Mouse (Mus musculus) MEL (cell line): ENCODE data around the gene Sh3gl2.

Source experiments
- CTCF ChIP-seq, 3 experiments: IDR thresholded peaks in 2 of 3; conservative IDR thresholded peaks in 1 of 3; 2 replicates each; pipeline ENCODE4 v1.5.1; 2011 to 2012; ENCODE audit warnings: low read length in 3 of 3, low read depth in 2 of 3, mild to moderate bottlenecking in 2 of 3, improper control_type of control experiment in 1 of 3, inconsistent platforms in 1 of 3, mixed read lengths in 1 of 3, moderate library complexity in 1 of 3; ENCODE audit not compliant: control insufficient read depth in 1 of 3, insufficient read depth in 1 of 3, poor library complexity in 1 of 3, severe bottlenecking in 1 of 3
- E2F4 ChIP-seq: IDR thresholded peaks from 2 replicates; pipeline ENCODE4 v1.6.1; 2011; ENCODE audit warnings: low read depth, low read length, improper control_type of control experiment, borderline replicate concordance
- ELF1 ChIP-seq: IDR thresholded peaks from 2 replicates; pipeline ENCODE4 v1.6.1; 2014; ENCODE audit warnings: low read depth, mild to moderate bottlenecking, inconsistent platforms, low read length, improper control_type of control experiment, moderate library complexity
- EP300 ChIP-seq, 2 experiments: IDR thresholded peaks; 2 replicates each; pipeline ENCODE4 v1.6.1; 2011; ENCODE audit warnings: improper control_type of control experiment in 2 of 2, low read length in 2 of 2, low read depth in 1 of 2, mild to moderate bottlenecking in 1 of 2
- HCFC1 ChIP-seq: IDR thresholded peaks from 2 replicates; pipeline ENCODE4 v1.6.1; 2012; ENCODE audit warnings: low read depth, mild to moderate bottlenecking, inconsistent platforms, low read length, improper control_type of control experiment, moderate library complexity
- MAFK ChIP-seq: IDR thresholded peaks from 2 replicates; pipeline ENCODE4 v1.6.1; 2011; ENCODE audit warnings: low read depth, mild to moderate bottlenecking, low read length, improper control_type of control experiment, borderline replicate concordance
- MEF2A ChIP-seq: IDR thresholded peaks from 2 replicates; pipeline ENCODE4 v1.6.1; 2014; ENCODE audit warnings: low read depth, mild to moderate bottlenecking, inconsistent platforms, low read length, improper control_type of control experiment; ENCODE audit not compliant: poor library complexity, insufficient replicate concordance, severe bottlenecking; ENCODE audit errors: extremely low read depth
- MYC ChIP-seq: IDR thresholded peaks from 2 replicates; pipeline ENCODE4 v1.6.1; 2011; ENCODE audit warnings: low read depth, mild to moderate bottlenecking, low read length, improper control_type of control experiment, moderate library complexity
- POLR2A ChIP-seq, 2 experiments: IDR thresholded peaks; 2 replicates each; pipeline ENCODE4 v1.6.1; 2011 to 2012; ENCODE audit warnings: low read length in 2 of 2, mild to moderate bottlenecking in 2 of 2, control low read depth in 1 of 2, improper control_type of control experiment in 1 of 2, low read depth in 1 of 2, moderate library complexity in 1 of 2; ENCODE audit not compliant: control insufficient read depth in 1 of 2, insufficient read depth in 1 of 2, poor library complexity in 1 of 2
- RCOR1 ChIP-seq: IDR thresholded peaks from 2 replicates; pipeline ENCODE4 v1.6.1; 2012; ENCODE audit warnings: low read depth, mild to moderate bottlenecking, inconsistent platforms, low read length, improper control_type of control experiment
- UBTF ChIP-seq: IDR thresholded peaks from 2 replicates; pipeline ENCODE4 v1.6.1; 2012; ENCODE audit warnings: low read depth, mild to moderate bottlenecking, inconsistent platforms, low read length, improper control_type of control experiment, moderate library complexity, borderline replicate concordance; ENCODE audit not compliant: insufficient read depth
- USF1 ChIP-seq: IDR thresholded peaks from 2 replicates; pipeline ENCODE4 v1.6.1; 2014; ENCODE audit warnings: low read depth, mild to moderate bottlenecking, inconsistent platforms, low read length, improper control_type of control experiment, moderate library complexity
- ZC3H11A ChIP-seq: IDR thresholded peaks from 2 replicates; pipeline ENCODE4 v1.6.1; 2012; ENCODE audit warnings: low read depth, mild to moderate bottlenecking, inconsistent platforms, low read length, improper control_type of control experiment
- ZNF384 ChIP-seq: IDR thresholded peaks from 2 replicates; pipeline ENCODE4 v1.6.1; 2012; ENCODE audit warnings: low read depth, mild to moderate bottlenecking, inconsistent platforms, low read length, improper control_type of control experiment

GRCm38 (mm10) chr4:85432786-85433185 is 227.9 kb downstream of the Sh3gl2 start:
- TF ChIP-seq POLR2A (IDR thresholded peaks at IDR 0.05; ENCODE audit: control insufficient read depth in 1 of 2, insufficient read depth in 1 of 2, low read depth in 1 of 2, low read length in 2 of 2, poor library complexity in 1 of 2) (no peak), MYC (no peak), RCOR1 (no peak), ZNF384 (no peak), CTCF (IDR thresholded peaks at IDR 0.05 in 2 of 3, conservative IDR thresholded peaks at IDR 0.05 in 1 of 3; ENCODE audit: control insufficient read depth in 1 of 3, insufficient read depth in 1 of 3, low read depth in 2 of 3, low read length in 3 of 3, poor library complexity in 1 of 3, severe bottlenecking in 1 of 3) (no peak), E2F4 (no peak), ZC3H11A (no peak), HCFC1 (no peak), UBTF (no peak), ELF1 (no peak), EP300 (IDR thresholded peaks at IDR 0.05; ENCODE audit: low read depth in 1 of 2, low read length in 2 of 2) (no peak), MAFK (no peak), USF1 (no peak), MEF2A (no peak)
